ENCODE assay signal across 8 mouse cellular contexts in the genomic region with DNA sequence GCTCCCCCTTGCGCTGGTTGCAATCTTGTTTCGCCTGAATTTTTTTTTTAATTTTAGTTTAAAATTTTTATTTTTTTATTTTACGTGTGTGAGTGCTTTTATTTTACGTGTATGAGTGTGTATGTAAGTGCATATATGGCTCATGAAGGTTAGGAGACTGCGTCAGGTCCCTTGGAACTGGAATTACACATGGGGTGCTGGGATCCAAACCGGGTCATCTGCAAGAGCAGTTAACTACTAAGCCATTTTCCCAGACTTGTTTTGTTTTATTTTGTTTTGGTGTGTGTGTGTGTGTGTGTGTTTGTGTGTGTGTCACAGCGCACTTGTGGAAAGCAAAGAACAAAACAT. TPM values are rescaled to one million over a fixed set of nuclear protein-coding genes. Genes with fewer than 3 reads are reported as not detected.
DNase-seq lines count a peak whose midpoint lies in the region; ATAC-seq and TF ChIP-seq lines count a peak whose summit lies in the region.

No protein-coding gene starts in this region.

- peak overlapping the region; percentile 35; the same call in 1 of the 2 replicates for H3K4me3 ChIP-seq in kidney, adult 2 months (ENCODE audit: insufficient read depth, low read depth, low read length)
- peak overlapping the region; percentile 82 for H3K4me3 ChIP-seq in bone marrow macrophage, adult 2 months (ENCODE audit: insufficient read depth, low read length)
- H3K4me3 ChIP-seq in hindbrain, embryonic 16.5 days (ENCODE audit: low read length), result peak overlapping the region; percentile 81
- peak overlapping the region; percentile 84 for H3K4me3 ChIP-seq in midbrain, embryonic 16.5 days (ENCODE audit: low read depth, low read length)

- H3K4me1 ChIP-seq in kidney, adult 2 months (ENCODE audit: control insufficient read depth, insufficient read depth, low read length), result peaks cover 9% of the 10 kb centered on the region; the same call in 1 of the 2 replicates
- peaks cover 8% of the 10 kb centered on the region for H3K4me1 ChIP-seq in bone marrow macrophage, adult 2 months (ENCODE audit: control insufficient read depth, insufficient read depth, low read length)
- peaks cover 16% of the 10 kb centered on the region for H3K4me1 ChIP-seq in hindbrain, embryonic 16.5 days (ENCODE audit: control insufficient read depth, insufficient read depth, low read depth, low read length)
- peaks cover 21% of the 10 kb centered on the region for H3K4me1 ChIP-seq in midbrain, embryonic 16.5 days (ENCODE audit: control insufficient read depth, insufficient read depth, low read length)

- H3K27me3 ChIP-seq in kidney, adult 2 months (replicated peaks; ENCODE audit: control insufficient read depth, insufficient read depth, low read length), result no peaks in the 10 kb centered on the region
- no peaks in the 10 kb centered on the region for H3K27me3 ChIP-seq in hindbrain, embryonic 16.5 days (replicated peaks; ENCODE audit: control insufficient read depth, insufficient read depth, low read length)
- H3K27me3 ChIP-seq in midbrain, embryonic 16.5 days (ENCODE audit: control insufficient read depth, insufficient read depth, low read depth, low read length), result no peaks in the 10 kb centered on the region

- H3K9me3 ChIP-seq in hindbrain, embryonic 16.5 days (ENCODE audit: control insufficient read depth, low read length), result no peaks in the 10 kb centered on the region
- no peaks in the 10 kb centered on the region for H3K9me3 ChIP-seq in midbrain, embryonic 16.5 days (replicated peaks; ENCODE audit: control insufficient read depth, low read length, poor library complexity, severe bottlenecking)

- H3K4me2 ChIP-seq in hindbrain, embryonic 16.5 days (ENCODE audit: low read length), result peak overlapping the region; percentile 68
- H3K4me2 ChIP-seq in midbrain, embryonic 16.5 days (ENCODE audit: low read length), result peak overlapping the region; percentile 54

- WGBS in kidney, adult 2 months, result 28% methylated on average over 7 of the region's 7 CpGs
- 37% methylated on average over 7 of the region's 7 CpGs for WGBS in hindbrain, embryonic 16.5 days
- WGBS in midbrain, embryonic 16.5 days, result 31% methylated on average over 7 of the region's 7 CpGs

- DNase-seq in kidney, adult 2 months, result no peak
- DNase-seq in kidney, postnatal 36 days, result no peak
- no peak for DNase-seq in layer of hippocampus, postnatal 10 days (ENCODE audit: low spot score in 2 of 2)
- no peak for DNase-seq in layer of hippocampus, postnatal 36 days
- DNase-seq in embryo, embryonic 9.5 days (ENCODE audit: extremely low spot score), result no peak

- peak overlapping the region; percentile 30; the same call in 1 of the 2 replicates for H3K9ac ChIP-seq in hindbrain, embryonic 16.5 days (ENCODE audit: low read depth, low read length)
- peak overlapping the region; percentile 78 for H3K9ac ChIP-seq in midbrain, embryonic 16.5 days (ENCODE audit: low read depth, low read length)

- H3K27ac ChIP-seq in kidney, adult 2 months (ENCODE audit: insufficient read depth, low read depth, low read length), result no peak overlapping the region
- no peak overlapping the region for H3K27ac ChIP-seq in bone marrow macrophage, adult 2 months (ENCODE audit: insufficient read depth, low read depth, low read length)
- H3K27ac ChIP-seq in hindbrain, embryonic 16.5 days (ENCODE audit: low read depth, low read length), result peak overlapping the region; percentile 6; the same call in 1 of the 2 replicates
- H3K27ac ChIP-seq in midbrain, embryonic 16.5 days (ENCODE audit: low read length), result no peak overlapping the region; the same call in 1 of the 2 replicates

- no peak for TF ChIP-seq POLR2A in kidney, adult 2 months (IDR thresholded peaks at IDR 0.05; ENCODE audit: low read depth, low read length)
- peak; percentile 70; the same call in 1 of the 2 replicates for TF ChIP-seq POLR2A in bone marrow macrophage, adult 2 months (IDR thresholded peaks at IDR 0.05; ENCODE audit: borderline replicate concordance, low read depth, low read length)

- ATAC-seq in hindbrain, embryonic 16.5 days, result no peak
- ATAC-seq in midbrain, embryonic 16.5 days, result peak; percentile 33; the same call in 1 of the 2 replicates

- TF ChIP-seq CTCF in kidney, adult 2 months (conservative IDR thresholded peaks at IDR 0.05; ENCODE audit: insufficient read depth, insufficient read length, low read depth, low read length), result no peak
- TF ChIP-seq CTCF in bone marrow macrophage, adult 2 months (IDR thresholded peaks at IDR 0.05; ENCODE audit: low read depth, low read length), result no peak

- no peaks in the 10 kb centered on the region for H3K36me3 ChIP-seq in kidney, adult 2 months (ENCODE audit: control insufficient read depth, insufficient read depth, low read length)
- peaks cover 2% of the 10 kb centered on the region; the same call in 1 of the 2 replicates for H3K36me3 ChIP-seq in hindbrain, embryonic 16.5 days (ENCODE audit: control insufficient read depth, insufficient read depth, low read length)
- H3K36me3 ChIP-seq in midbrain, embryonic 16.5 days (ENCODE audit: control insufficient read depth, insufficient read depth, low read length), result no peaks in the 10 kb centered on the region

RNA-seq across cellular contexts. Expression of gene Ttll12, which starts 0.4 kb away (rescaled TPM):
- polyA plus RNA-seq in kidney, adult 2 months (2012; rRNA removed), result 18.0 and 20.5 TPM in 2 replicates
- 11.2 and 14.1 TPM in 2 replicates for polyA plus RNA-seq in bone marrow macrophage, adult 2 months (2012; ENCODE audit: insufficient read depth, insufficient read length, missing spikeins)
- polyA plus RNA-seq in hindbrain, embryonic 16.5 days (2015; fragmentation: Nextera tagmentation; extraction: Ambion mirVana), result 42.6 and 49.6 TPM in 2 replicates
- polyA plus RNA-seq in midbrain, embryonic 16.5 days (2015; fragmentation: Nextera tagmentation; extraction: Ambion mirVana), result 47.4 and 49.2 TPM in 2 replicates
- 10 to 100 TPM; 18.2 to 19.6 TPM for total RNA-seq in layer of hippocampus, postnatal 10 days (2021)
- total RNA-seq in layer of hippocampus, postnatal 36 days (2021), result 10 to 100 TPM; 11.6 to 12.8 TPM

RNA-seq across cellular contexts. Expression of gene Mcat, which starts 31.8 kb away (rescaled TPM):
- 31.8 and 34.3 TPM in 2 replicates for polyA plus RNA-seq in kidney, adult 2 months (2012; rRNA removed)
- polyA plus RNA-seq in bone marrow macrophage, adult 2 months (2012; ENCODE audit: insufficient read depth, insufficient read length, missing spikeins), result 7.3 and 8.6 TPM in 2 replicates
- polyA plus RNA-seq in hindbrain, embryonic 16.5 days (2015; fragmentation: Nextera tagmentation; extraction: Ambion mirVana), result 29.4 and 32.7 TPM in 2 replicates
- 25.9 and 30.3 TPM in 2 replicates for polyA plus RNA-seq in midbrain, embryonic 16.5 days (2015; fragmentation: Nextera tagmentation; extraction: Ambion mirVana)
- total RNA-seq in layer of hippocampus, postnatal 10 days (2021), result 10 to 100 TPM; 26.8 to 31.7 TPM
- total RNA-seq in layer of hippocampus, postnatal 36 days (2021), result 10 to 100 TPM; 24.0 to 25.0 TPM

RNA-seq across cellular contexts. Expression of gene Tspo, which starts 31.9 kb away (rescaled TPM):
- polyA plus RNA-seq in kidney, adult 2 months (2012; rRNA removed), result 402 and 410 TPM in 2 replicates
- 203 and 204 TPM in 2 replicates for polyA plus RNA-seq in bone marrow macrophage, adult 2 months (2012; ENCODE audit: insufficient read depth, insufficient read length, missing spikeins)
- polyA plus RNA-seq in hindbrain, embryonic 16.5 days (2015; fragmentation: Nextera tagmentation; extraction: Ambion mirVana), result 11.5 and 12.7 TPM in 2 replicates
- polyA plus RNA-seq in midbrain, embryonic 16.5 days (2015; fragmentation: Nextera tagmentation; extraction: Ambion mirVana), result 5.8 and 6.1 TPM in 2 replicates
- 1 to 10 TPM; 2.4 to 2.9 TPM for total RNA-seq in layer of hippocampus, postnatal 10 days (2021)
- total RNA-seq in layer of hippocampus, postnatal 36 days (2021), result 1 to 10 TPM; 3.9 to 4.4 TPM

Comparison
In these comparisons a context has a peak if more than half of its experiments do, and no peak if none do; other contexts are left out.
1. RNA of gene Tspo, which starts 31.9 kb away (polyA plus RNA-seq): 402 to 410 TPM in kidney, adult 2 months and 203 to 204 TPM in bone marrow macrophage, adult 2 months; 11.5 to 12.7 TPM in hindbrain, embryonic 16.5 days and 5.8 to 6.1 TPM in midbrain, embryonic 16.5 days; every median in the first group is over 10 times any median in the second.
2. Peak in every context shown above with its lines, with median percentiles within 50 percentile points of each other: H3K4me3 ChIP-seq.